Mouse (Mus musculus) myocyte (in vitro differentiated cells): ENCODE measurements around the gene Tbx21. TPM values are rescaled to one million over a fixed set of nuclear protein-coding genes. Genes with fewer than 3 reads are reported as not detected.
A peak's percentile ranks its signal among the peaks of the same experiment; 100 is the strongest.

Source experiments
- H3K27me3 ChIP-seq: one replicate; pipeline ENCODE4 v1.6.1; 2011; ENCODE audit not compliant: control insufficient read depth, insufficient read depth, insufficient read length
- H3K36me3 ChIP-seq: one replicate; pipeline ENCODE4 v1.6.1; 2011; ENCODE audit not compliant: control insufficient read depth, insufficient read depth
- H3K4me2 ChIP-seq: one replicate; pipeline ENCODE4 v1.6.1; 2011; ENCODE audit warnings: low read depth, control low read depth
- H3K4me3 ChIP-seq: one replicate; pipeline ENCODE4 v1.5.1; 2011; ENCODE audit warnings: mild to moderate bottlenecking, control low read depth, moderate library complexity
- H3K79me2 ChIP-seq: one replicate; pipeline ENCODE4 v1.6.1; 2011; ENCODE audit not compliant: control insufficient read depth, insufficient read depth
- H3ac ChIP-seq: one replicate; pipeline ENCODE4 v1.6.1; 2011; ENCODE audit not compliant: control insufficient read depth, insufficient read length
- CEBPB ChIP-seq: IDR thresholded peaks from 2 replicates; pipeline ENCODE4 v1.6.1; 2011; ENCODE audit warnings: mild to moderate bottlenecking, moderate library complexity; ENCODE audit not compliant: poor library complexity, insufficient read depth, severe bottlenecking
- E2F4 ChIP-seq: IDR thresholded peaks from one replicate; pipeline ENCODE4 v1.6.1; 2011; ENCODE audit warnings: mild to moderate bottlenecking, control low read depth, moderate library complexity; ENCODE audit not compliant: insufficient read depth
- MAX ChIP-seq: IDR thresholded peaks from one replicate; pipeline ENCODE4 v1.6.1; 2011; ENCODE audit warnings: low read depth, mild to moderate bottlenecking, control low read depth
- MYOD1 ChIP-seq, 3 experiments: IDR thresholded peaks; one replicate each; pipeline ENCODE4 v1.6.1; 2011; ENCODE audit warnings: control low read depth in 2 of 3, low read depth in 2 of 3, mild to moderate bottlenecking in 2 of 3, moderate library complexity in 1 of 3; ENCODE audit not compliant: insufficient read length in 2 of 3, control insufficient read depth in 1 of 3
- MYOG ChIP-seq, 3 experiments: IDR thresholded peaks; one replicate each; pipeline ENCODE4 v1.6.1; 2011; ENCODE audit warnings: control low read depth in 2 of 3, low read depth in 2 of 3, mild to moderate bottlenecking in 2 of 3; ENCODE audit not compliant: insufficient read length in 2 of 3, control insufficient read depth in 1 of 3, insufficient read depth in 1 of 3
- POLR2A ChIP-seq: IDR thresholded peaks from one replicate; pipeline ENCODE4 v1.6.1; 2011; ENCODE audit warnings: low read depth, mild to moderate bottlenecking, control low read depth, moderate library complexity; ENCODE audit not compliant: insufficient read length
- POLR2AphosphoS2 ChIP-seq: IDR thresholded peaks from one replicate; pipeline ENCODE4 v1.6.1; 2011; ENCODE audit warnings: low read depth, control low read depth; ENCODE audit not compliant: insufficient read length
- REST ChIP-seq: IDR thresholded peaks from one replicate; pipeline ENCODE4 v1.6.1; 2011; ENCODE audit warnings: mild to moderate bottlenecking, control low read depth, moderate library complexity; ENCODE audit not compliant: insufficient read depth, insufficient read length
- SRF ChIP-seq: IDR thresholded peaks from one replicate; pipeline ENCODE4 v1.6.1; 2011; ENCODE audit warnings: low read depth; ENCODE audit not compliant: control insufficient read depth, insufficient read length
- TCF12 ChIP-seq: IDR thresholded peaks from one replicate; pipeline ENCODE4 v1.6.1; 2011; ENCODE audit warnings: mild to moderate bottlenecking, control low read depth; ENCODE audit not compliant: poor library complexity, insufficient read depth, severe bottlenecking
- TCF3 ChIP-seq: IDR thresholded peaks from one replicate; pipeline ENCODE4 v1.6.1; 2011; ENCODE audit warnings: low read depth, control low read depth; ENCODE audit not compliant: insufficient read length
- USF1 ChIP-seq: IDR thresholded peaks from one replicate; pipeline ENCODE4 v1.6.1; 2011; ENCODE audit warnings: low read depth, mild to moderate bottlenecking, control low read depth, moderate library complexity
- polyA plus RNA-seq: library from polyadenylated mRNA; unstranded; fragments of >200 nt; fragmentation: generic; extraction: Trizol; gene quantifications from one replicate; pipeline ENCODE4 v1.2.1, GENCODE M21; 2012; ENCODE audit warnings: missing spikeins

Gene Tbx21
- not detected for polyA plus RNA-seq

DNA sequence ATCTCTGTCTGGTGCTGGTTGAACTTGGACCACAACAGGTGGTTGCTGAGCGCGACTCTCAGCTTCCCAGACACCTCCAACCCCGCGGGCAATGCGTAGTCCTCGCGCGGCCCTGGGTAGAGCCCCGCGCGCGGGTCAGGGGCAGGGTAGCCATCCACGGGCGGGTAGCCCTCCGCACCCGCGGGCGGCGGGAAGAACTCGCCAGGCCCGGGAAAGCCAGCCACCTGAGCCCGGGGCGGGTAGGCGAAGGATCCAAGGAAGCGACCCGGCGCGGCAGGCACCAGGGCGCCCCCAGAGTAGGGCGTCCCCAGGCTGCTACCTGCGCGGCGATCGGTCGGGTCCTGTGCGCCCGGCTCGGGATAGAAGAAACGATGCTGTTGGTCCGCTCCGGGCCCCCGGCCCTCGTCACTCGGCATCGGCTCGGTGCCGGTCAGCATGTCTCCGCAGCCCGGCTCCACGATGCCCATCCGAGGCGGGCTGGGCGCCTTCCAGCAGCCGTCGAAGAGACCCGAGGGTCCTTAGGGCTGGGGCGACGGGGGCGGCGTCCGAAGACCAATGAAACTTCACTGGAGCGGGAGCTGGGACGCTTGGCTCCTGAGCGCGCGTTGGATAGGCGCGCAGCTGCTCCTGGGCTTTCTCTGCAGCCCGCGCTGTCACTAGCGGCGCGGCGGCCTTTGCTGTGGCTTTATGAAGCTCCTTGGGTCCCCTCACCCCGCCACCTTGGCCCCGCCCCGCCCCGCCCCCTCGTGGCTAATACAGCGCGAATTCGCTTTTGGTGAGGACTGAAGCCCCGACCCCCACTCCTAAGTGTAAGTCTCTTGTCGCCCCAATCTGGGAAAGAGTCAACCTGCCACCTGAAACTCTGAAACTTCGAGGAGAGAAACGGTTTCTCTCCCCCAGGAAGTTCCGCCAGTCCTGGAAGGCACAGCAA lies at the start of gene Tbx21:
TSS of gene Tbx21 (minus strand) at position 661 of the 931 bp plus-strand sequence.
- no peaks in the 10 kb centered on the region for H3K36me3 ChIP-seq
- no peak within 1 kb of the TSS for H3ac ChIP-seq
- TF ChIP-seq MYOD1 (IDR thresholded peaks at IDR 0.05; ENCODE audit: control insufficient read depth in 1 of 3, insufficient read length in 2 of 3, low read depth in 2 of 3) (peak in 2 of 3 experiments; percentile 16 to 29), E2F4 (no peak)
- H3K27me3 ChIP-seq, result peaks cover 59% of the 10 kb centered on the region
- no peak within 1 kb of the TSS for H3K4me3 ChIP-seq
- H3K4me2 ChIP-seq, result no peak within 1 kb of the TSS
- no peaks in the 10 kb centered on the region for H3K79me2 ChIP-seq

DNA sequence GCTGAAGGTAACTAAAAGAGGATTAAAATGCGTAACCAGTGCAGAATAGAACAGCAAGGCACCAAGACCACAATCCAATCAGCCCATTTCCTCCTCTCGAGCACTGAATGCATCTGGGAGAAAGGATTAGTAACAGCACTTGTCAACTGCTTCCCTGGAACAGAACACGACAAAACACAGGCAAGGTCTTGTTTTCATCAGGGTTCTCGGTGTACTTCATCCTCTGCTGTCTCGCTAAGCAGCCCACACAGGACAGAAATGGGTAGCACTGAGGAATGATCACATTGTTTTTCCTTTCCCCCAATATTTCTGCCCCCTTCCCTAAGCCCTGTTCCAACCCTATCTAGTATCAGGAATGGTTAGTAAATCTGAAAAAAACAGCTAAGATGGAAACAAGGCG lies 45.2 kb upstream of the Tbx21 start:
- Histone ChIP-seq H3K79me2 (no peaks in the 10 kb centered on the region), H3K27me3 (no peaks in the 10 kb centered on the region), H3ac (no peak overlapping the region), H3K36me3 (peaks cover 85% of the 10 kb centered on the region), H3K4me3 (no peak overlapping the region), H3K4me2 (no peak overlapping the region)
- TF ChIP-seq E2F4, result no peak
- TF ChIP-seq USF1, result no peak
- TF ChIP-seq SRF, result no peak
- TF ChIP-seq MAX, result no peak
- TF ChIP-seq POLR2AphosphoS2, result no peak

DNA sequence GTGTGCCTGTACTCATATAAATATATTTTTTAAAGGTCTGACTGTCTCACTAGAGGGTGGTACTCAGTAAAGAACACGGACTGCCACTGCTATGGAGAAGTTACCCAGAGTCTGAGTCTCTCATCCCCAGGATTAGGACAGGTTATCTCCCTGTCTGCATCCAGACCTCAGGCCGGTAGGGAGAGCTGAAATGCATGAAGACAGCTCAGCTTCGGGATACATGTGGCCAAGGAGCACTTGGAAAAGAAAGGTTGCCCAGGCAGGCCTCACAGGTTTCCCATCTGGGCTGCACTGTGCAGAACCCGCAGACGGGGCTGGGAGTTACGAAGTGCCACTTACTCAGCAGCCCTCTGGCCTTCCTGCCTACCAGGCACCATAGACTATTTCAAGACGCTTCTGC lies 41.9 kb upstream of the Tbx21 start:
- H3K79me2 ChIP-seq, result no peaks in the 10 kb centered on the region
- TF ChIP-seq MAX, result no peak
- TF ChIP-seq USF1, result no peak
- TF ChIP-seq TCF3, result no peak
- TF ChIP-seq E2F4, result no peak
- no peak for TF ChIP-seq POLR2AphosphoS2
- no peak for TF ChIP-seq TCF12
- TF ChIP-seq MYOD1 (IDR thresholded peaks at IDR 0.05; ENCODE audit: control insufficient read depth in 1 of 3, insufficient read length in 2 of 3, low read depth in 2 of 3), result no peak
- no peak for TF ChIP-seq MYOG (IDR thresholded peaks at IDR 0.05; ENCODE audit: control insufficient read depth in 1 of 3, insufficient read depth in 1 of 3, insufficient read length in 2 of 3, low read depth in 2 of 3)
- TF ChIP-seq CEBPB, result no peak
- no peak overlapping the region for H3K4me2 ChIP-seq
- no peaks in the 10 kb centered on the region for H3K27me3 ChIP-seq
- no peak overlapping the region for H3K4me3 ChIP-seq
- H3ac ChIP-seq, result no peak overlapping the region
- H3K36me3 ChIP-seq, result peaks cover 53% of the 10 kb centered on the region

DNA sequence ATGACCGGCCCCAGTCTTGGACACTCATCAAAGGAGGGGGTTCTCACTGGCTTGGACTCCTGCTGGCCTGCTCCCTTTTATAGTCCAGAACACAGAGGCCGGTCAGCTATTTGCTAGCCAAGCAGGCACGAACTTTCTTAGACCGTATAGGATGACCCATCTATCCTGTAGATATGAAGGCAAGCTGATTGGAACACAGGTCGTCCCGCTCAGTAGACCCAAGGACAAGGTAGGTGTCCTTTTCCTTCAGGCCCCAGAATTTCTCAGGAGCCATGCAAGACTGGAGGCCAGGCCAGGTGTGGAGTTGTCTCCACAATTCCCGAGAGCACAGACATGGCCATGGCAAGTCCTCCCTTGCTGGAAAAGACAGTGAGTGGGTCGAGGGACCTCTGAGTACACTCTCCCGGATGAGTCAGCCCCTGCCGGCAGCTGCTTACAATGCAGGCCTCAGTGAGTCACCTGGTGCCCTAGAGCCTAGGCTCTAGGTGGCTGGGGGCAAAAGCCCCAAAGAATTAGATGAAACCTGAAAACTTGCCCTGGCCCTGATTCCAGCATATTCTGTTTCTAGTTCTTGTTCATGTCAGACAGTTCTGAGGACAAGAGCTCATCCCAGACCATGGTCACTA lies 37.6 kb upstream of the Tbx21 start:
- no peak overlapping the region for H3K4me3 ChIP-seq

DNA sequence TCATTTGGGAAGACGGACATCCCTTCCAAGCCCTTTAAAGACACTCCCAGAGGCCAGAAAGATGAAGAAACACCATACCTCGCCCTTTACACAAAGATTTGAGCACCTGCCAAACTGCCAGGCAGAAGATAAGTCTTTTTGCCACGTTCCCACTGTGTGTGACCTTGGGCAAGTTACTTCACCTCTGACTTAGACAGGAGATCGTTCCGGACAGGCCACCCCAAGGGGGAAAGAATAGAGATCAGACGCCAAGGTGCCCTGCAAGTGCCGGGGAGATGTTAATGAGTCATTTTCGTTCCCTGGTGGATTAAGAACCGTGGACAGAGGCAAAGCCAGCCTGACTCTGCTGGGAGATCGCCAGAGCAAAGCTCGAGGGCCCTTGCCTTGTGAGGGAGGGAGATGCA lies 36.9 kb upstream of the Tbx21 start:
- H3K4me2 ChIP-seq, result no peak overlapping the region
- no peak overlapping the region for H3ac ChIP-seq
- no peak overlapping the region for H3K4me3 ChIP-seq
- peaks cover 35% of the 10 kb centered on the region for H3K27me3 ChIP-seq
- no peak for TF ChIP-seq MAX
- TF ChIP-seq REST, result peak; percentile 86
- peaks cover 4% of the 10 kb centered on the region for H3K36me3 ChIP-seq
- no peaks in the 10 kb centered on the region for H3K79me2 ChIP-seq

More for the DNA sequence above, 37.6 kb upstream of the Tbx21 start:
- no peaks in the 10 kb centered on the region for H3K79me2 ChIP-seq
- peak; percentile 8 for TF ChIP-seq POLR2AphosphoS2
- TF ChIP-seq MYOG (IDR thresholded peaks at IDR 0.05; ENCODE audit: control insufficient read depth in 1 of 3, insufficient read depth in 1 of 3, insufficient read length in 2 of 3, low read depth in 2 of 3), result peak in 1 of 3 experiments; percentile 24
- peak in 2 of 3 experiments; percentile 10 to 20 for TF ChIP-seq MYOD1 (IDR thresholded peaks at IDR 0.05; ENCODE audit: control insufficient read depth in 1 of 3, insufficient read length in 2 of 3, low read depth in 2 of 3)
- no peak for TF ChIP-seq POLR2A
- TF ChIP-seq TCF12, result no peak
- no peak for TF ChIP-seq MAX
- peaks cover 12% of the 10 kb centered on the region for H3K36me3 ChIP-seq
- H3K27me3 ChIP-seq, result peaks cover 35% of the 10 kb centered on the region
- no peak overlapping the region for H3ac ChIP-seq
- no peak overlapping the region for H3K4me2 ChIP-seq

DNA sequence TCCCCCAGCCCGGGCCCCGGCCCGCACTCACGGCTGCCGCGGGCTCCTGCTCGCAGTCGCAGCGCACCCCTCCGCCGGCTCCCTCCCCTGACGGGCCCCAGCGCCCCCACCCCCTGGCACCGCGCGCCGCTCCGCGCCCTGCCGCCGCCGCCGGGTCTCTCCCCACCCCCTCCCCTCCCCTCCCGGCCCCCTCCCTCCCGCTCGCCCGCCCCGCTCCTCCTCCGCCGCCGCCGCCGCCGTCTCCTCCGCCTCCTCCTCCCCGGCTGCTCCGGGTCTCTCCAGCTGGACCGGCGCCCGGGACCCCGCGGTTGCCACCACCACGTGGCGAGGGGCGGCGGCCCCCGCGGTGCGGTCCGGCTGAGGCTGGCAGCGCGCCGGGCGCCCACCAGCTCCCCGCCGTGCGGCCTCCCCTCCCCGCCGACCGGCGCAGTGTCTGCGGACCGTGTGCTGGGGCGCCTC lies 36.2 kb upstream of the Tbx21 start, which contains the start of gene Tbkbp1:
TSS of gene Tbkbp1 (minus strand) at position 153 of the 459 bp plus-strand sequence.
- TF ChIP-seq SRF (no peak), TCF3 (no peak), POLR2A (no peak), MYOG (IDR thresholded peaks at IDR 0.05; ENCODE audit: control insufficient read depth in 1 of 3, insufficient read depth in 1 of 3, insufficient read length in 2 of 3, low read depth in 2 of 3) (no peak), USF1 (no peak), TCF12 (no peak), MYOD1 (IDR thresholded peaks at IDR 0.05; ENCODE audit: control insufficient read depth in 1 of 3, insufficient read length in 2 of 3, low read depth in 2 of 3) (no peak), REST (no peak), MAX (no peak), E2F4 (no peak), POLR2AphosphoS2 (no peak), CEBPB (no peak)
- Histone ChIP-seq H3K4me3 (no peak within 1 kb of the TSS), H3K79me2 (no peaks in the 10 kb centered on the region), H3K36me3 (no peaks in the 10 kb centered on the region), H3K4me2 (peak within 1 kb of the TSS; percentile 64), H3K27me3 (peaks cover 35% of the 10 kb centered on the region), H3ac (peak within 1 kb of the TSS; percentile 6)
